Mouse (Mus musculus): Measurements from ENCODE around the gene Cldn18. TPM values are rescaled to one million over a fixed set of nuclear protein-coding genes. Genes with fewer than 3 reads are reported as not detected.

Gene Cldn18
- polyA plus RNA-seq, 1 experiment from 2014 or later: not detected

- no peak overlapping the region for H3K4me3 ChIP-seq (replicated peaks; ENCODE audit: low read length)
- no peak overlapping the region for H3K9ac ChIP-seq
- no peaks in the 10 kb centered on the region for H3K27me3 ChIP-seq (ENCODE audit: control insufficient read depth, insufficient read depth, low read length)
- no peaks in the 10 kb centered on the region for H3K36me3 ChIP-seq (replicated peaks; ENCODE audit: control insufficient read depth, insufficient read depth)
- ATAC-seq (ENCODE audit: low FRiP score): no peak
- H3K4me2 ChIP-seq (replicated peaks): no peak overlapping the region
- DNase-seq (ENCODE audit: low spot score): no peak
- H3K4me1 ChIP-seq (replicated peaks; ENCODE audit: control insufficient read depth, insufficient read depth, low read length): no peaks in the 10 kb centered on the region
- no peaks in the 10 kb centered on the region for H3K9me3 ChIP-seq (ENCODE audit: control insufficient read depth, low read length)
- 89% methylated on average over 4 of the region's 4 CpGs for WGBS
- no peak overlapping the region for H3K27ac ChIP-seq
Measured at GRCm38 (mm10) chr9:99710297-99710696, 6.8 kb downstream of the Cldn18 start.

DNA sequence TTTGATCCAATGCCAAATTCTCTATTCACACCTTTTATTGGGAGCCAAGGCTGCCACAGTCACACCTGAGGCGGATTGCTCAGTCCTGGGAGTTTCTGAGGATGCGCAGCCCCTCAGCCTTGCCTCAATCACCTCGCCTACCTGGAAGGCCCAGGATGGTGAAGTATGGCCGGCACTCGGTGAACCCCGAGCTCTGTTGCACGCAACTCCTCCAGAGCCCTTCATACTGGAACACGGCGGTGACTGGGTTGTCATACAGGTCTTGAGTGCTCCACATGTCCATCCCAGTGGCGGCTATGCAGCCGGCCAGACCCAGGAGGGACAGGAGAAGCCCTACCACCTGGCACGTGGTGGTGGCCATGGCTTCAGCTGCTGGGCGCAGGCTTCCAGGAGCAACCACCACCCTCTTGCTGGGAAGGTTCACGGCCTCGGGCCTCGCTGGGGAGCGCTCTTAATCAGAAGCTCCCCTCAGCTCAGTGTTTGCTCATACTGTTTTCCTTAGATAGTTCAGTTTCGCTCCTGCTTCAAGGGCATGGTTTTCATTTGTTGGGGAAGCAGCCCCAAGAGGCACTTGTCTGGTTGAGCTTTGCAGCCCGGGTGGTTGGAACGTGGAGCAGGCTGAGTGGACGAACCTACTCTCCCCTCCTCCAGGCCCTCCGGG is 7.3 kb downstream of the Cldn18 start:
- Histone ChIP-seq H3K27ac (no peak overlapping the region), H3K9me3 (ENCODE audit: control insufficient read depth, low read length) (no peaks in the 10 kb centered on the region), H3K4me1 (replicated peaks; ENCODE audit: control insufficient read depth, insufficient read depth, low read length) (no peaks in the 10 kb centered on the region), H3K27me3 (ENCODE audit: control insufficient read depth, insufficient read depth, low read length) (no peaks in the 10 kb centered on the region), H3K36me3 (replicated peaks; ENCODE audit: control insufficient read depth, insufficient read depth) (no peaks in the 10 kb centered on the region), H3K4me3 (replicated peaks; ENCODE audit: low read length) (no peak overlapping the region), H3K9ac (no peak overlapping the region), H3K4me2 (replicated peaks) (no peak overlapping the region)
- WGBS: 93% methylated on average over 22 of the region's 22 CpGs
- DNase-seq (ENCODE audit: low spot score) (no peak), ATAC-seq (ENCODE audit: low FRiP score) (no peak)

DNA sequence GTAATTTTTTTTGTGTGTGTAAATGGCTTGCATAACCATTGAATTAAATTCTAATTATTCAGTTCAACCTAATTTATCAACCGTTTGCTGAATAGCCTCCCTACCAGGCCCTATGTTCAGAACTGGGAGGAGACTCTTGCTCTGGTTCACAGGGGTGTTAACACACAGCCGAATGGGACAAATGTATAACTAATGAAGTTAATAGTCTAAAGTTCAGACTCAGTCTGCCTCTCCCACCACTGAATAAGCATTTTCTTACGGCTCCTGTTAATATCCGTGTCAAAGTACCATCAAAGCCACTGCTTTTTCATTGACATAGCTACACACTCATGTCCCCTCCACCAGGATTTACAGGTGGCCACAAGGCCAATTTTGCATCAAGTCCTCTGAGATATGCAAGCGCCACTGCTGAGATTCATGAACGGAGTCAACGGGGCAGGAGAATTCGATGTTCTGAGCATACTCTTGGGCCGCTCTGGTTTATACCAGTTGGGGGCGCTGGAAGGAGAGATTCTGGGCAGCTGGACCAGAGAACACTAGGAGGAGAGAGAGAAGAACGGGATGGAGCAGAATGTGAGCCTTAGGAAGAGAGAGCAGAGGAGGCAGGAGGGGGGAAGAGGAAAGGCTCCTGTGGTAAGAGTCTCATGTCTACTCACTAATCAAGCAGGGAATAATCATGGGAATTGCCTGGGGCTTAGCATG is 9.5 kb downstream of the Cldn18 start:
- no peak overlapping the region for H3K9ac ChIP-seq
- H3K9me3 ChIP-seq (ENCODE audit: control insufficient read depth, low read length): no peaks in the 10 kb centered on the region
- H3K4me2 ChIP-seq (replicated peaks): no peak overlapping the region
- ATAC-seq (ENCODE audit: low FRiP score) (no peak), DNase-seq (ENCODE audit: low spot score) (no peak)
- no peaks in the 10 kb centered on the region for H3K27me3 ChIP-seq (ENCODE audit: control insufficient read depth, insufficient read depth, low read length)
- H3K36me3 ChIP-seq (replicated peaks; ENCODE audit: control insufficient read depth, insufficient read depth): no peaks in the 10 kb centered on the region
- no peak overlapping the region for H3K27ac ChIP-seq
- H3K4me1 ChIP-seq (replicated peaks; ENCODE audit: control insufficient read depth, insufficient read depth, low read length): no peaks in the 10 kb centered on the region
- 70% methylated on average over 11 of the region's 11 CpGs for WGBS
- H3K4me3 ChIP-seq (replicated peaks; ENCODE audit: low read length): no peak overlapping the region

GRCm38 (mm10) chr9:99706264-99706663 is 10.8 kb downstream of the Cldn18 start:
- DNase-seq (ENCODE audit: low spot score): no peak
- H3K4me3 ChIP-seq (replicated peaks; ENCODE audit: low read length): no peak overlapping the region
- 96% methylated on average over 6 of the region's 6 CpGs for WGBS

DNA sequence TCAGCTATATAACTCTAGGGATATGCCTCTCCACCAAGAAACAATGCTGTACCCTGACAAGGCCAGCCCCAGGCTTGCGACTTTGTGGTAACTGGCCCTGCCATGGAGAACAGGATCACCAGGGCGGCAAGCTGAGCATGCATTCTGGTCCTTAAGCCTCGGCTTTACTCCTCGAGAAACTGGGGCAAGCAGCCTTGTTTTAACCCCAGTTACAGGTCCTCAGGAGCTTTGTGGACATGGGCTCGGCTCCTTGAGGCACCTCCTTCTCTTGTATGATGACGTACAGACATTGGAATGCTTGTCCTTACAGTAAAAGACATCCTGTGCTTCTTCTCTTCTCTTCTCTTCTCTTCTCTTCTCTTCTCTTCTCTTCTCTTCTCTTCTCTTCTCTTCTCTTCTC is 13.4 kb downstream of the Cldn18 start:
- Histone ChIP-seq H3K4me3 (replicated peaks; ENCODE audit: low read length) (no peak overlapping the region), H3K4me1 (replicated peaks; ENCODE audit: control insufficient read depth, insufficient read depth, low read length) (no peaks in the 10 kb centered on the region), H3K27ac (no peak overlapping the region), H3K9me3 (ENCODE audit: control insufficient read depth, low read length) (no peaks in the 10 kb centered on the region), H3K36me3 (replicated peaks; ENCODE audit: control insufficient read depth, insufficient read depth) (no peaks in the 10 kb centered on the region), H3K9ac (no peak overlapping the region), H3K4me2 (replicated peaks) (no peak overlapping the region), H3K27me3 (ENCODE audit: control insufficient read depth, insufficient read depth, low read length) (no peaks in the 10 kb centered on the region)
- DNase-seq (ENCODE audit: low spot score): no peak
- 81% methylated on average over 6 of the region's 6 CpGs for WGBS
- no peak for ATAC-seq (ENCODE audit: low FRiP score)

More at GRCm38 (mm10) chr9:99706264-99706663, 10.8 kb downstream of the Cldn18 start:
- no peaks in the 10 kb centered on the region for H3K36me3 ChIP-seq (replicated peaks; ENCODE audit: control insufficient read depth, insufficient read depth)
- H3K4me2 ChIP-seq (replicated peaks): no peak overlapping the region
- H3K27me3 ChIP-seq (ENCODE audit: control insufficient read depth, insufficient read depth, low read length): no peaks in the 10 kb centered on the region
- ATAC-seq (ENCODE audit: low FRiP score): no peak
- H3K4me1 ChIP-seq (replicated peaks; ENCODE audit: control insufficient read depth, insufficient read depth, low read length): no peaks in the 10 kb centered on the region
- H3K9ac ChIP-seq: no peak overlapping the region
- H3K27ac ChIP-seq: no peak overlapping the region
- H3K9me3 ChIP-seq (ENCODE audit: control insufficient read depth, low read length): no peaks in the 10 kb centered on the region

- H3K27me3 ChIP-seq (ENCODE audit: control insufficient read depth, insufficient read depth, low read length): no peaks in the 10 kb centered on the region
- WGBS: 90% methylated on average over 6 of the region's 6 CpGs
- no peak overlapping the region for H3K4me2 ChIP-seq (replicated peaks)
- H3K27ac ChIP-seq: no peak overlapping the region
- no peaks in the 10 kb centered on the region for H3K9me3 ChIP-seq (ENCODE audit: control insufficient read depth, low read length)
- no peak overlapping the region for H3K9ac ChIP-seq
- no peaks in the 10 kb centered on the region for H3K4me1 ChIP-seq (replicated peaks; ENCODE audit: control insufficient read depth, insufficient read depth, low read length)
- no peak overlapping the region for H3K4me3 ChIP-seq (replicated peaks; ENCODE audit: low read length)
- H3K36me3 ChIP-seq (replicated peaks; ENCODE audit: control insufficient read depth, insufficient read depth): no peaks in the 10 kb centered on the region
- no peak for DNase-seq (ENCODE audit: low spot score)
- ATAC-seq (ENCODE audit: low FRiP score): no peak
Measured at GRCm38 (mm10) chr9:99702215-99702614, 14.9 kb downstream of the Cldn18 start.

GRCm38 (mm10) chr9:99701187-99701586 is 15.9 kb downstream of the Cldn18 start:
- ATAC-seq (ENCODE audit: low FRiP score) (no peak), DNase-seq (ENCODE audit: low spot score) (no peak)
- H3K4me2 ChIP-seq (replicated peaks): no peak overlapping the region
- 87% methylated on average over 2 of the region's 2 CpGs for WGBS
- H3K4me3 ChIP-seq (replicated peaks; ENCODE audit: low read length): no peak overlapping the region
- no peak overlapping the region for H3K9ac ChIP-seq
- no peak overlapping the region for H3K27ac ChIP-seq
- no peaks in the 10 kb centered on the region for H3K27me3 ChIP-seq (ENCODE audit: control insufficient read depth, insufficient read depth, low read length)
- H3K4me1 ChIP-seq (replicated peaks; ENCODE audit: control insufficient read depth, insufficient read depth, low read length): no peaks in the 10 kb centered on the region
- H3K36me3 ChIP-seq (replicated peaks; ENCODE audit: control insufficient read depth, insufficient read depth): no peaks in the 10 kb centered on the region
- H3K9me3 ChIP-seq (ENCODE audit: control insufficient read depth, low read length): no peaks in the 10 kb centered on the region

DNA sequence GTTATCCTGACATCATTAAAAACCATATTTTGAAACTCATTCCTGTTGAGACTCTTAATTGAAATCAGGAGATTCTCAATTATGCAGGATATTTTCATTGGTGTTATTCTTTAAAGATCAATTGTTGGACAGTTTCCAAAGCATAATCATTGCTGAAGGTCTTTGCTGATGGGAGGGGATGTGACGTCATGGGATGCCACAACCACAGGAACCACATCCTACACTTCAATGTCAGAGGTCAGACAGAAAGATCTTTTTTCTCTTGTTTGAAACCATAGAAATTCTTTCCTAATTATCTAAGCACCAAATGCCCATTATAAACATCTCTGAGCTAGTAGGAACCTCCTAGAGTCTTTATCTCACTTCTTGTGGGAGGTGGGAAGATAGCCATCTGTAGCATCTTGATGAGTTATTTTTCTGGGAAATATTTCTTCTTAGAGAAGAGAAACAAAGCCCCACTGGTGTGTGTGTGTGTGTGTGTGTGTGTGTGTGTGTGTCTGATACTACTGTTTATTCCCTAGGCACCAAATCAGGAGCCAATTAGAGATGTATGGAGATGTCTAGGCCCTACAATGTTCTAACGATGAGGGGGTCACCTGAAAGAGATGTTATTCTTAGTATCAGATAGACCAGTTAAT is 17.2 kb downstream of the Cldn18 start:
- Histone ChIP-seq H3K9me3 (ENCODE audit: control insufficient read depth, low read length) (no peaks in the 10 kb centered on the region), H3K27ac (no peak overlapping the region), H3K4me2 (replicated peaks) (no peak overlapping the region), H3K27me3 (ENCODE audit: control insufficient read depth, insufficient read depth, low read length) (no peaks in the 10 kb centered on the region), H3K9ac (no peak overlapping the region), H3K4me3 (replicated peaks; ENCODE audit: low read length) (no peak overlapping the region), H3K36me3 (replicated peaks; ENCODE audit: control insufficient read depth, insufficient read depth) (no peaks in the 10 kb centered on the region), H3K4me1 (replicated peaks; ENCODE audit: control insufficient read depth, insufficient read depth, low read length) (no peaks in the 10 kb centered on the region)
- 90% methylated on average over 2 of the region's 2 CpGs for WGBS
- ATAC-seq (ENCODE audit: low FRiP score) (no peak), DNase-seq (ENCODE audit: low spot score) (no peak)

DNA sequence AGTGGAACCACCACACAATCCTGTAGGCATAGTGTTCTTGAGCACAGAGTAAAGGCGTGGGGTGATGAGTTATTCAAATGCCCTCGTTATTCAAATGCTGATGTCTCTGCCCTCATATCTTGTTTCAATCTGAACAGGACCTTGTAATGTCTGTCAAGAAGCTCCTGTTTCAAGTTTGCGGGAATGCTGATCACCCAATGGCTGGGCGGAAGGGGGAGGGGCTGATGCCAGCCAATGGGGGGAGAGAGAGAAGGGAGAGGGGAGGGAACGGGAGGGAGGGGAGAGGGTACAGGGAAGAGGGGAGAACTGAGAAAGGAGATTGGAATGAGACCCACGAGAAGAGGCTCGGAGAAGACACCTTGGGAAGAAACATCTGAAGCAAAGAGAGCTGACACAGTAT is 22.1 kb downstream of the Cldn18 start:
- no peak overlapping the region for H3K4me2 ChIP-seq (replicated peaks)
- H3K4me1 ChIP-seq (replicated peaks; ENCODE audit: control insufficient read depth, insufficient read depth, low read length): no peaks in the 10 kb centered on the region
- WGBS: 70% methylated on average over 7 of the region's 7 CpGs
- H3K9ac ChIP-seq: no peak overlapping the region
- no peak for DNase-seq (ENCODE audit: low spot score)
- H3K27me3 ChIP-seq (ENCODE audit: control insufficient read depth, insufficient read depth, low read length): no peaks in the 10 kb centered on the region
- H3K4me3 ChIP-seq (replicated peaks; ENCODE audit: low read length): no peak overlapping the region
- no peak overlapping the region for H3K27ac ChIP-seq
- no peaks in the 10 kb centered on the region for H3K9me3 ChIP-seq (ENCODE audit: control insufficient read depth, low read length)
- H3K36me3 ChIP-seq (replicated peaks; ENCODE audit: control insufficient read depth, insufficient read depth): no peaks in the 10 kb centered on the region
- no peak for ATAC-seq (ENCODE audit: low FRiP score)

Measured in hindbrain, embryonic 14.5 days (tissue).